Comparison of ENCODE assay signal across 24 mouse cellular contexts in the genomic region with DNA sequence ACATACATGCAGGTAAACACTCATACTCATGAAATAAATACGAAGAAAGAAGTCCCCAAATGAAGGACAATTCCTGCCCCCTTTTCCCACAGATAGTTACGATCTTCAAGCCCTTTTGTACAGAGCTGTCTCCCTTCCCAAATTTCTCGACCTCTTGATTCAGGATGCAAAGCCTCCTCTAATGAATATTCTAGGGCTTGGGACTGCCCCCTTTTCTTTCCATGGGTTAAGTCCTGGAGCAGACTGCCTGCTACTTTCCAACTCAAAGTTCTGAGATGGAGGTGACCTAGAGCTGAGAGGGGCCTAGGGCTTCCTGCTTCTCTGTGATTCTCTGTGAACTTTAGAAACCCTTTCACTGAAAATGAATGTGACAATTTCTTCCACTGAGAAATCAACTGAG.
"Had no signal": no experiment of that assay in that cellular context is flagged by ENCODE, and none has a peak within 500 bp of the region (broad histone marks: within the 10 kb centered on the region; RNA-seq: fewer than 3 reads in every experiment).

No protein-coding gene starts in this region.

- H3K4me3 ChIP-seq: heart, embryonic 13.5 days; heart, embryonic 15.5 days; hindbrain, embryonic 13.5 days; hindbrain, embryonic 15.5 days; layer of hippocampus, adult 2 months; left cerebral cortex, adult 2 months; limb, embryonic 10.5 days; limb, embryonic 12.5 days; liver, embryonic 13.5 days; liver, embryonic 15.5 days had no signal

- ATAC-seq: hindbrain, postnatal 0 days; intestine, postnatal 0 days had no signal

- H3K36me3 ChIP-seq: heart, embryonic 13.5 days; heart, embryonic 15.5 days; hindbrain, embryonic 13.5 days; hindbrain, embryonic 15.5 days; limb, embryonic 10.5 days; limb, embryonic 12.5 days; liver, embryonic 13.5 days; liver, embryonic 15.5 days had no signal

- H3K27me3 ChIP-seq: heart, embryonic 13.5 days; heart, embryonic 15.5 days; hindbrain, embryonic 13.5 days; hindbrain, embryonic 15.5 days; limb, embryonic 12.5 days; liver, embryonic 13.5 days; liver, embryonic 15.5 days had no signal

- H3K9ac ChIP-seq: heart, embryonic 13.5 days; heart, embryonic 15.5 days; hindbrain, embryonic 13.5 days; hindbrain, embryonic 15.5 days; limb, embryonic 12.5 days; liver, embryonic 13.5 days; liver, embryonic 15.5 days had no signal

- H3K27ac ChIP-seq: heart, embryonic 13.5 days; heart, embryonic 15.5 days; hindbrain, embryonic 13.5 days; hindbrain, embryonic 15.5 days; hindbrain, postnatal 0 days; layer of hippocampus, adult 2 months; left cerebral cortex, adult 2 months; limb, embryonic 10.5 days; limb, embryonic 12.5 days; liver, embryonic 13.5 days; liver, embryonic 15.5 days had no signal

- H3K9me3 ChIP-seq: heart, embryonic 13.5 days; heart, embryonic 15.5 days; hindbrain, embryonic 13.5 days; hindbrain, embryonic 15.5 days; limb, embryonic 10.5 days; limb, embryonic 12.5 days; liver, embryonic 13.5 days; liver, embryonic 15.5 days had no signal

- H3K4me1 ChIP-seq: liver, embryonic 15.5 days had no signal

- H3K4me2 ChIP-seq: heart, embryonic 13.5 days; heart, embryonic 15.5 days; hindbrain, embryonic 13.5 days; hindbrain, embryonic 15.5 days; limb, embryonic 12.5 days; liver, embryonic 11.5 days; liver, embryonic 13.5 days; liver, embryonic 15.5 days had no signal

- DNase-seq: gastrocnemius, postnatal 14 days; gastrocnemius, postnatal 36 days; heart, adult 18-20 months; heart, postnatal 14 days; heart, postnatal 36 days; kidney, adult 18-20 months; kidney, adult 8-10 months; kidney, postnatal 10 days; kidney, postnatal 25 days; kidney, postnatal 4 days; liver; liver, embryonic 13.5 days had no signal
